Mouse (Mus musculus): ENCODE measurements around the gene Cfap99. TPM values are rescaled to one million over a fixed set of nuclear protein-coding genes. Genes with fewer than 3 reads are reported as not detected.

The Cfap99 gene
- total and polyA plus RNA-seq, 2 experiments = not detected

GRCm38 (mm10) chr5:34266065-34266464, 22.3 kb upstream of the Cfap99 start:
- no peaks in the 10 kb centered on the region for H3K4me1 ChIP-seq (ENCODE audit: control insufficient read depth, insufficient read depth, low read length)
- no peak overlapping the region for H3K4me3 ChIP-seq (ENCODE audit: insufficient read depth, low read depth, low read length)
- H3K27ac ChIP-seq (replicated peaks; ENCODE audit: insufficient read depth, low read depth, low read length) = no peak overlapping the region
- TF ChIP-seq CTCF (IDR thresholded peaks at IDR 0.05; ENCODE audit: low read depth, low read length) = no peak
- no peak for TF ChIP-seq POLR2A (IDR thresholded peaks at IDR 0.05; ENCODE audit: extremely low read depth, insufficient read depth, low read length)
- H3K79me2 ChIP-seq (ENCODE audit: control insufficient read depth, insufficient read depth, low read length) = no peaks in the 10 kb centered on the region
- 64% methylated on average over 4 of the region's 4 CpGs for WGBS
- no peak overlapping the region for H3K9ac ChIP-seq (ENCODE audit: low read depth, low read length)
- DNase-seq (ENCODE audit: extremely low read depth, low read depth, low spot score) = no peak
- no peaks in the 10 kb centered on the region for H3K27me3 ChIP-seq (ENCODE audit: control insufficient read depth, insufficient read depth, low read length)
- no peaks in the 10 kb centered on the region for H3K36me3 ChIP-seq (ENCODE audit: control insufficient read depth, insufficient read depth, low read length)

DNA sequence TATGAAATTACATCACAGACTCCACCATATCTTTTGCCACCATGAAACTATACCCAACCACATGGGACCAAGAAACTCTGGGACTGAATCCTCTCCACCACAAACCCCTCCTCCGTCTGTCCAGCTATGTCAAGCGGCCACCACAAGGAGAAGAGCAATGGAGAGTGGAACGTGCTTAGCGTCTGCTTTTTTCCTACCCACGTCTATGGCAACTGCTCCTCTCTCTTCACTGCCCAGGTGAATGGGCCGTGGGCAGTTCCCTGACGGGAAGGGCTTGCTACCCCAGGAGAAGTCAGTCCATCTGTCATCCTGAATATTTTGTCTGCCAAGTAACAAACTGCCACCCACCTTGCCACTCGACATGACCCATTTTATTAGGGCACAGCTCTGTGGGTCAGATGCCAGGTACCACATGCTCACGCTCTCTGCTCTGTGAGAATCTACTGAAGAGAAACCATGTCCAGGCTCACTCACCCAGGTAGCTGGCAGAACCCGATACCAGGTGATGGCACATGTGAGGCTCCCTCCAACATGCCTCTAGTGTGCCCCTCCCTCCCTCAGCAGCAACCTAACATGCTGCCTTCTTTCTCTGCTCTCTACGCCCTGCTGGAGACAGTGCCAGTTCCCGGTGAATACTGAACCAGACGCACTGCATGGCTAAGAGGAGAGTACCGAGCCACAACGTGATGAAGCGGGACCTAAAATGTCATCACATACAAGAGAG, 19.0 kb upstream of the Cfap99 start:
- Histone ChIP-seq H3K79me2 (ENCODE audit: control insufficient read depth, insufficient read depth, low read length) (no peaks in the 10 kb centered on the region), H3K9ac (ENCODE audit: low read depth, low read length) (no peak overlapping the region), H3K36me3 (ENCODE audit: control insufficient read depth, insufficient read depth, low read length) (no peaks in the 10 kb centered on the region), H3K27ac (replicated peaks; ENCODE audit: insufficient read depth, low read depth, low read length) (no peak overlapping the region), H3K4me1 (ENCODE audit: control insufficient read depth, insufficient read depth, low read length) (no peaks in the 10 kb centered on the region), H3K4me3 (ENCODE audit: insufficient read depth, low read depth, low read length) (no peak overlapping the region), H3K27me3 (ENCODE audit: control insufficient read depth, insufficient read depth, low read length) (no peaks in the 10 kb centered on the region)
- WGBS = 83% methylated on average over 16 of the region's 16 CpGs
- no peak for DNase-seq (ENCODE audit: extremely low read depth, low read depth, low spot score)
- TF ChIP-seq POLR2A (IDR thresholded peaks at IDR 0.05; ENCODE audit: extremely low read depth, insufficient read depth, low read length) = no peak
- TF ChIP-seq CTCF (IDR thresholded peaks at IDR 0.05; ENCODE audit: low read depth, low read length) = no peak

GRCm38 (mm10) chr5:34269921-34270465, 18.4 kb upstream of the Cfap99 start:
- WGBS = 60% methylated on average over 12 of the region's 12 CpGs
- no peaks in the 10 kb centered on the region for H3K79me2 ChIP-seq (ENCODE audit: control insufficient read depth, insufficient read depth, low read length)
- H3K27ac ChIP-seq (replicated peaks; ENCODE audit: insufficient read depth, low read depth, low read length) = no peak overlapping the region
- H3K9ac ChIP-seq (ENCODE audit: low read depth, low read length) = no peak overlapping the region
- H3K27me3 ChIP-seq (ENCODE audit: control insufficient read depth, insufficient read depth, low read length) = no peaks in the 10 kb centered on the region
- H3K36me3 ChIP-seq (ENCODE audit: control insufficient read depth, insufficient read depth, low read length) = no peaks in the 10 kb centered on the region
- no peak for DNase-seq (ENCODE audit: extremely low read depth, low read depth, low spot score)
- no peaks in the 10 kb centered on the region for H3K4me1 ChIP-seq (ENCODE audit: control insufficient read depth, insufficient read depth, low read length)
- no peak for TF ChIP-seq POLR2A (IDR thresholded peaks at IDR 0.05; ENCODE audit: extremely low read depth, insufficient read depth, low read length)
- TF ChIP-seq CTCF (IDR thresholded peaks at IDR 0.05; ENCODE audit: low read depth, low read length) = no peak
- no peak overlapping the region for H3K4me3 ChIP-seq (ENCODE audit: insufficient read depth, low read depth, low read length)

- no peaks in the 10 kb centered on the region for H3K36me3 ChIP-seq (ENCODE audit: control insufficient read depth, insufficient read depth, low read length)
- no peak overlapping the region for H3K4me3 ChIP-seq (ENCODE audit: insufficient read depth, low read depth, low read length)
- no peaks in the 10 kb centered on the region for H3K27me3 ChIP-seq (ENCODE audit: control insufficient read depth, insufficient read depth, low read length)
- H3K4me1 ChIP-seq (ENCODE audit: control insufficient read depth, insufficient read depth, low read length) = no peaks in the 10 kb centered on the region
- no peak overlapping the region for H3K27ac ChIP-seq (replicated peaks; ENCODE audit: insufficient read depth, low read depth, low read length)
- TF ChIP-seq POLR2A (IDR thresholded peaks at IDR 0.05; ENCODE audit: extremely low read depth, insufficient read depth, low read length) (no peak), CTCF (IDR thresholded peaks at IDR 0.05; ENCODE audit: low read depth, low read length) (peak; percentile 87)
- no peak overlapping the region for H3K9ac ChIP-seq (ENCODE audit: low read depth, low read length)
- 30% methylated on average over 4 of the region's 4 CpGs for WGBS
- peak; percentile 33 for DNase-seq (ENCODE audit: extremely low read depth, low read depth, low spot score)
- no peaks in the 10 kb centered on the region for H3K79me2 ChIP-seq (ENCODE audit: control insufficient read depth, insufficient read depth, low read length)
Observed at GRCm38 (mm10) chr5:34271743-34272142, 16.7 kb upstream of the Cfap99 start.

DNA sequence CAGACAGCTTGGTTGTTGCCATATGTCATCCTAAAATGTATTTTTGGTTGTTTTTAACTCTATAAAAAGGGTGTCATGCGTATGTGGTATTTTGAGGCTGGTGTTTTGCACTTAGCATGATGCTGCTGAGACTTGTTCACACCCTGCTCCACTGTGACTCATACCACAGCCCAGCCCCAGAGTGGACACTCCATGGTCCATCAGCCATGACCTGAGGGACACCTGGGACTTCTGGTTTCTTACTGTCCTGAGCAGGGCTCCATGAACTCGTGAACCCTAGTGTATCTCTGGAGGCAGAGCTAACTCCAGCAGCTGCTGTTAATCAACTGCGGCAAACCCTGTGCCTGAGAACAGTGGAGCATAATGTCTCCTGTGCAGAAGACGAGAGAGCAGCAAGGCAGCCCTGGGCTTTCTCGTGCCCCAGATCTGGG, 15.1 kb upstream of the Cfap99 start:
- Histone ChIP-seq H3K4me1 (ENCODE audit: control insufficient read depth, insufficient read depth, low read length) (no peaks in the 10 kb centered on the region), H3K4me3 (ENCODE audit: insufficient read depth, low read depth, low read length) (no peak overlapping the region), H3K79me2 (ENCODE audit: control insufficient read depth, insufficient read depth, low read length) (no peaks in the 10 kb centered on the region), H3K36me3 (ENCODE audit: control insufficient read depth, insufficient read depth, low read length) (no peaks in the 10 kb centered on the region), H3K9ac (ENCODE audit: low read depth, low read length) (no peak overlapping the region), H3K27ac (replicated peaks; ENCODE audit: insufficient read depth, low read depth, low read length) (no peak overlapping the region), H3K27me3 (ENCODE audit: control insufficient read depth, insufficient read depth, low read length) (no peaks in the 10 kb centered on the region)
- 82% methylated on average over 5 of the region's 5 CpGs for WGBS
- TF ChIP-seq CTCF (IDR thresholded peaks at IDR 0.05; ENCODE audit: low read depth, low read length) (no peak), POLR2A (IDR thresholded peaks at IDR 0.05; ENCODE audit: extremely low read depth, insufficient read depth, low read length) (no peak)
- no peak for DNase-seq (ENCODE audit: extremely low read depth, low read depth, low spot score)

DNA sequence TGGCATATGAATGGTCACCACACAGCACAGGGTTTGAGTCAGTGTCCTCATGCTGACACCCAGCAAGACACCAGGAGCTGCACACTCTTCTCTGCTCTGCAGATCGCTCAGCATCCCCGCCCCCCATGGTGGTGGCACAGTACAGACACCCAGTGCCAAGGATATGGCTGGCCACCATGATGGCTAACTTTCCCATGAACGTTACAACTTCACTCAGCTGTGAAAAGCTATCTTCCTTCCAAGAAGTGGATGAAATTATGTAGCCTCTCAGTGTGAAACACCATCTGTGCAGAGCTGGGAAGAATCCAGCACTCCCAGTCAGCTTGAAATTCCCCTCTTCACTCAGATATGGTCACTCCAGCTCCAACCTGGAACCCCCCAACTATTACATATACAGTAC, 14.1 kb upstream of the Cfap99 start:
- Histone ChIP-seq H3K79me2 (ENCODE audit: control insufficient read depth, insufficient read depth, low read length) (no peaks in the 10 kb centered on the region), H3K9ac (ENCODE audit: low read depth, low read length) (no peak overlapping the region), H3K27ac (replicated peaks; ENCODE audit: insufficient read depth, low read depth, low read length) (no peak overlapping the region), H3K4me3 (ENCODE audit: insufficient read depth, low read depth, low read length) (no peak overlapping the region), H3K27me3 (ENCODE audit: control insufficient read depth, insufficient read depth, low read length) (no peaks in the 10 kb centered on the region), H3K36me3 (ENCODE audit: control insufficient read depth, insufficient read depth, low read length) (no peaks in the 10 kb centered on the region), H3K4me1 (ENCODE audit: control insufficient read depth, insufficient read depth, low read length) (no peaks in the 10 kb centered on the region)
- TF ChIP-seq POLR2A (IDR thresholded peaks at IDR 0.05; ENCODE audit: extremely low read depth, insufficient read depth, low read length) (no peak), CTCF (IDR thresholded peaks at IDR 0.05; ENCODE audit: low read depth, low read length) (no peak)
- no peak for DNase-seq (ENCODE audit: extremely low read depth, low read depth, low spot score)
- WGBS = 87% methylated on average over 3 of the region's 3 CpGs
